Mouse (Mus musculus): Measurements from ENCODE around the gene Sardh. TPM values are rescaled to one million over a fixed set of nuclear protein-coding genes. Genes with fewer than 3 reads are reported as not detected.
A peak's percentile ranks its signal among the peaks of the same experiment; 100 is the strongest.

Gene Sardh
- 19.0 and 21.6 TPM in 2 replicates for polyA plus RNA-seq (2014; fragmentation: Nextera tagmentation; extraction: Ambion mirVana)

GRCm38 (mm10) chr2:27248211-27248610 is at the start of gene Sardh:
Gene Sardh (minus strand): TSS chr2:27248337.
- no peaks in the 10 kb centered on the region for H3K27me3 ChIP-seq (ENCODE audit: control insufficient read depth, insufficient read depth, low read length)
- H3K4me2 ChIP-seq (ENCODE audit: low read length) = peak within 1 kb of the TSS; percentile 66
- no peaks in the 10 kb centered on the region for H3K9me3 ChIP-seq (ENCODE audit: control insufficient read depth, low read length)
- no peak for ATAC-seq (ENCODE audit: insufficient number of reproducible peaks, insufficient read depth, low FRiP score, low read depth)
- WGBS = 88% methylated on average over 2 of the region's 2 CpGs
- H3K9ac ChIP-seq (ENCODE audit: low read length) = no peak within 1 kb of the TSS; the same call in 1 of the 2 replicates
- no peak within 1 kb of the TSS for H3K4me3 ChIP-seq (ENCODE audit: control insufficient read depth in 1 of 2, insufficient read depth in 1 of 2, low read depth in 1 of 2, low read length in 2 of 2)
- peak within 1 kb of the TSS; percentile 82 to 90 for H3K27ac ChIP-seq (replicated peaks in 1 of 2; ENCODE audit: control insufficient read depth in 1 of 2, insufficient read depth in 1 of 2, low read depth in 2 of 2, low read length in 2 of 2)
- H3K36me3 ChIP-seq (ENCODE audit: control insufficient read depth, insufficient read depth, low read length) = 0 out of 2 replicates have a peak, but pooled peaks cover 6% of the 10 kb centered on the region
- peaks cover 20 to 28% of the 10 kb centered on the region in 2 experiments for H3K4me1 ChIP-seq (ENCODE audit: control insufficient read depth in 2 of 2, insufficient read depth in 2 of 2, low read length in 2 of 2)

GRCm38 (mm10) chr2:27296656-27297406 is 48.7 kb upstream of the Sardh start:
- Histone ChIP-seq H3K9me3 (ENCODE audit: control insufficient read depth, low read length) (no peaks in the 10 kb centered on the region), H3K4me3 (ENCODE audit: control insufficient read depth in 1 of 2, insufficient read depth in 1 of 2, low read depth in 1 of 2, low read length in 2 of 2) (no peak overlapping the region), H3K27me3 (ENCODE audit: control insufficient read depth, insufficient read depth, low read length) (no peaks in the 10 kb centered on the region), H3K36me3 (ENCODE audit: control insufficient read depth, insufficient read depth, low read length) (0 out of 2 replicates have a peak, but pooled peaks cover under 1% of the 10 kb centered on the region), H3K4me2 (ENCODE audit: low read length) (no peak overlapping the region), H3K4me1 (ENCODE audit: control insufficient read depth in 2 of 2, insufficient read depth in 2 of 2, low read length in 2 of 2) (no peaks in the 10 kb centered on the region), H3K9ac (ENCODE audit: low read length) (no peak overlapping the region), H3K27ac (replicated peaks in 1 of 2; ENCODE audit: control insufficient read depth in 1 of 2, insufficient read depth in 1 of 2, low read depth in 2 of 2, low read length in 2 of 2) (no peak overlapping the region)
- WGBS = 79% methylated on average over 9 of the region's 9 CpGs
- no peak for ATAC-seq (ENCODE audit: insufficient number of reproducible peaks, insufficient read depth, low FRiP score, low read depth)

DNA sequence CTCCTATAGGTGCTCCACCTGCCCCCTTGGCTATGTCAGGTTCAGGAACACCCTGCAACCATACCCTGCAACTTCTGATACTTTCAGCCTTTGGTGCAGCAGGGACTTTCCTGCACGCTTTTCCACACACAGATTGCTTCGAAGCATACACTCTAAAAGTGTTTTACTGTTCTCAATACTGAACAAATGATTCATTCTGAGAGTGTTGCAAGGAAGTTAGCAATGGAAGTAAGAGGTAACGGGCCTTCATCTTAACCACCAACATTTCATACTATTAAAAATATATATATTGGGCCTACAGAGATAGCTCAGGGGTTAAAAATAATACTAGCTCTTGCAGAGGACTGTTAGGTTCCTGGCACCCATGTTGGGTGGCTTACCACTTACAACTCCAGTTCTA is 46.6 kb upstream of the Sardh start:
- ATAC-seq (ENCODE audit: insufficient number of reproducible peaks, insufficient read depth, low FRiP score, low read depth) = no peak
- no peaks in the 10 kb centered on the region for H3K4me1 ChIP-seq (ENCODE audit: control insufficient read depth in 2 of 2, insufficient read depth in 2 of 2, low read length in 2 of 2)
- no peak overlapping the region for H3K9ac ChIP-seq (ENCODE audit: low read length)
- H3K4me2 ChIP-seq (ENCODE audit: low read length) = no peak overlapping the region
- H3K9me3 ChIP-seq (ENCODE audit: control insufficient read depth, low read length) = no peaks in the 10 kb centered on the region
- H3K27ac ChIP-seq (replicated peaks in 1 of 2; ENCODE audit: control insufficient read depth in 1 of 2, insufficient read depth in 1 of 2, low read depth in 2 of 2, low read length in 2 of 2) = no peak overlapping the region
- no peaks in the 10 kb centered on the region for H3K27me3 ChIP-seq (ENCODE audit: control insufficient read depth, insufficient read depth, low read length)
- H3K36me3 ChIP-seq (ENCODE audit: control insufficient read depth, insufficient read depth, low read length) = peaks cover 13% of the 10 kb centered on the region
- 89% methylated on average over 3 of the region's 3 CpGs for WGBS
- H3K4me3 ChIP-seq (ENCODE audit: control insufficient read depth in 1 of 2, insufficient read depth in 1 of 2, low read depth in 1 of 2, low read length in 2 of 2) = no peak overlapping the region

DNA sequence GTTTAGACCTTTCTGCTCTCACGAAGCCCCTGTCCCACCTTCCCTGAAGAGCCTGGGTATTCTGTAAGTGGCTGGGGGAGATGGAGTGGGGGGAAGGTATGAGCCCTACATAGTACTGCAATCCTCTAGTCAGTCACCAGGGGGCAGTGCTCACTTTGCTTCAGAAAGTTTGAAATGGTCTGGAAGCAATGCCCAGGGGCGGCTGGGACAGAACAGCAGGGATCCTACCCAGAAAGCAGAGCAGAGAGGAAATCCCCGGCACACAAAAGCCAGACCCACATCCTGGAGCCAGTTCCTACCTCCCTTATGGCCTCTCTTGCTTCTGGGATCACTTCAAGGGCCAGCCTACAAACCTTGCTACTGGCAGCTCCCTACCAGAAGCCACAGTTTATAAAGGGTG is 40.9 kb upstream of the Sardh start:
- Histone ChIP-seq H3K27ac (replicated peaks in 1 of 2; ENCODE audit: control insufficient read depth in 1 of 2, insufficient read depth in 1 of 2, low read depth in 2 of 2, low read length in 2 of 2) (peak overlapping the region in 1 of 2 experiments; percentile 44; a peak in 1 of 4 replicates), H3K4me1 (ENCODE audit: control insufficient read depth in 2 of 2, insufficient read depth in 2 of 2, low read length in 2 of 2) (0 out of 4 replicates have a peak, but pooled peaks cover 0 to 2% of the 10 kb centered on the region in 2 experiments), H3K9me3 (ENCODE audit: control insufficient read depth, low read length) (no peaks in the 10 kb centered on the region), H3K27me3 (ENCODE audit: control insufficient read depth, insufficient read depth, low read length) (no peaks in the 10 kb centered on the region), H3K9ac (ENCODE audit: low read length) (0 out of 2 replicates have a peak overlapping the region, but pooled peaks have one; percentile 16), H3K4me2 (ENCODE audit: low read length) (no peak overlapping the region), H3K36me3 (ENCODE audit: control insufficient read depth, insufficient read depth, low read length) (peaks cover 18% of the 10 kb centered on the region), H3K4me3 (ENCODE audit: control insufficient read depth in 1 of 2, insufficient read depth in 1 of 2, low read depth in 1 of 2, low read length in 2 of 2) (no peak overlapping the region)
- 6% methylated on average over 3 of the region's 3 CpGs for WGBS
- ATAC-seq (ENCODE audit: insufficient number of reproducible peaks, insufficient read depth, low FRiP score, low read depth) = peak; percentile 32

DNA sequence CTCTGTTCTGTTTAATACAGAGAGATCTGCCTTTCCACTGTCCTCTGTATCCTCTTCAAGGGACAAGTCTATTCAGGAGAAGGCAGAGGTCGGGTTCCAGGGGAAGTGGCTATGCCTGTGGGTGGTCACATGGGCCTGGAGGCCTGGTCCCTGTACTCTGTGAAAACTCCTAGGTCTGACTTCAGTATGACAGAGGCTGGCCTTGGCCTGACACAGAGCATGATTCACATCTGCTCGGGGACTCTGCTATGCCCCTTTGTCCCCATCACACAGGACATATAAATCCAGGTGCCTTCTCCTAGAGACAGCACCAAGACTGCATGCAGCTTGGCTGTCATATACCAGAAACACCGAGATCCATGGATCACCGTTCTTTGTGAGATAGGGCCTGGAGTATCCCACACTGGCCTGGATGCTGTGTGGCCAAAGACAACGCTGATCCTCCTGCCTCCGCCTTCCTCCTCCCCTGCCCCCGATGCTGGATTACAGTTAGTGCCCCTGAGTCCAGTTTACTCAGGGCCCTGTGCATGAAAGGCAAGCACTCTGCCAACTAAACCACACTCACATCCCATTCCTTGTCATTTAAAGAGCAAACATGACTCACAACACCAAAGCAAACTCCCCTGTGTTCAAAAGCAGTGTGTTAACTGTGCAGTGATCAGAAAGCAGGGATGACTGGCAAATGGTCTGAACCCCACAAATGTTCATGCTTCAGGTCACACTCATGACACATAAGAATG is 39.0 kb upstream of the Sardh start:
- no peaks in the 10 kb centered on the region for H3K27me3 ChIP-seq (ENCODE audit: control insufficient read depth, insufficient read depth, low read length)
- ATAC-seq (ENCODE audit: insufficient number of reproducible peaks, insufficient read depth, low FRiP score, low read depth) = no peak
- 0 out of 4 replicates have a peak, but pooled peaks cover 0 to 2% of the 10 kb centered on the region in 2 experiments for H3K4me1 ChIP-seq (ENCODE audit: control insufficient read depth in 2 of 2, insufficient read depth in 2 of 2, low read length in 2 of 2)
- no peaks in the 10 kb centered on the region for H3K9me3 ChIP-seq (ENCODE audit: control insufficient read depth, low read length)
- H3K4me3 ChIP-seq (ENCODE audit: control insufficient read depth in 1 of 2, insufficient read depth in 1 of 2, low read depth in 1 of 2, low read length in 2 of 2) = no peak overlapping the region
- peaks cover 23% of the 10 kb centered on the region for H3K36me3 ChIP-seq (ENCODE audit: control insufficient read depth, insufficient read depth, low read length)
- H3K4me2 ChIP-seq (ENCODE audit: low read length) = no peak overlapping the region
- WGBS = 81% methylated on average over 7 of the region's 7 CpGs
- H3K27ac ChIP-seq (replicated peaks in 1 of 2; ENCODE audit: control insufficient read depth in 1 of 2, insufficient read depth in 1 of 2, low read depth in 2 of 2, low read length in 2 of 2) = no peak overlapping the region
- no peak overlapping the region for H3K9ac ChIP-seq (ENCODE audit: low read length)

DNA sequence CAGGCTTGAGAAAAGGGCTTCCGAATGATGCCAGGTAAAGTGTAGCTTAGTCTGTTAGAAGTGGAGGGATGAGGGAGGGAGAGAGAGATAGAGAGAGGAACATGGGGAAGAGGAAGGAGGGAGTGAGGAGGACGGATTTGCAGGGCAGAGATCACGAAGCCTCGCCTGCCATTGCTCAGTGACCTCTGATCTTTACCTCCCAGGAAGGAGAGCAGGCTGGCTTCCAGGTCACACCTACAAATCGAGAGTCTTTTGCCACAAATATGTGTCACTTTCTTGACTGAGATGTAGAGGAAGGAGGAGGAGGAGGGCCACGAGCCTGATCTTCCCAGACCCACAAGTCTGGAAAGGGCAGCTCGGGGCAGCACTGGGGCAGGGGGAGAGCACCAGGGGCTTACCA is 36.3 kb upstream of the Sardh start:
- no peak for ATAC-seq (ENCODE audit: insufficient number of reproducible peaks, insufficient read depth, low FRiP score, low read depth)
- Histone ChIP-seq H3K4me2 (ENCODE audit: low read length) (no peak overlapping the region), H3K9ac (ENCODE audit: low read length) (no peak overlapping the region), H3K9me3 (ENCODE audit: control insufficient read depth, low read length) (no peaks in the 10 kb centered on the region), H3K4me3 (ENCODE audit: control insufficient read depth in 1 of 2, insufficient read depth in 1 of 2, low read depth in 1 of 2, low read length in 2 of 2) (no peak overlapping the region), H3K27ac (replicated peaks in 1 of 2; ENCODE audit: control insufficient read depth in 1 of 2, insufficient read depth in 1 of 2, low read depth in 2 of 2, low read length in 2 of 2) (no peak overlapping the region), H3K36me3 (ENCODE audit: control insufficient read depth, insufficient read depth, low read length) (peaks cover 16% of the 10 kb centered on the region; the same call in 1 of the 2 replicates), H3K4me1 (ENCODE audit: control insufficient read depth in 2 of 2, insufficient read depth in 2 of 2, low read length in 2 of 2) (peaks cover 2 to 9% of the 10 kb centered on the region in 2 experiments; a peak in 2 of 4 replicates), H3K27me3 (ENCODE audit: control insufficient read depth, insufficient read depth, low read length) (no peaks in the 10 kb centered on the region)
- 63% methylated on average over 7 of the region's 7 CpGs for WGBS

DNA sequence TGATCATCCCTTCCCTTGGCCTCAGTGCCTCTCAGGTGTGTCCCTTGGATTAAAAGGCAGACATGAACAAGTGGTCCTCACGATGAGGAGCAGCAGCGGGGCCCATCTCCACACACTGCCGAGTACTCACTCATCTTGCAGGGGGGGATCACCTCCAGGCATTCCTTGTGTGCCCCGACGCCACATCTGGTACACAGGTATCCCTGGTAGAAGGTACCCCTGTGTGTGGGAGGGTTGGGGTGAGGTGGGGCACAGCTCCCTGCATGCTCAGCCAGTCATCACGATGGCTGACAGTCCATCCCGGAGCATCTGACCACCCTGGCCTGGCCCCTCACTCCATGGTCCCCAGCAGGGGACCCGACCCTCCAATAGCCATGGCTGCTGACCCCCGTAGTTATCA is 33.6 kb upstream of the Sardh start:
- 94% methylated on average over 9 of the region's 9 CpGs for WGBS
- no peak for ATAC-seq (ENCODE audit: insufficient number of reproducible peaks, insufficient read depth, low FRiP score, low read depth)

More for the DNA sequence above, 33.6 kb upstream of the Sardh start:
- no peak overlapping the region for H3K27ac ChIP-seq (replicated peaks in 1 of 2; ENCODE audit: control insufficient read depth in 1 of 2, insufficient read depth in 1 of 2, low read depth in 2 of 2, low read length in 2 of 2)
- no peaks in the 10 kb centered on the region for H3K27me3 ChIP-seq (ENCODE audit: control insufficient read depth, insufficient read depth, low read length)
- H3K4me1 ChIP-seq (ENCODE audit: control insufficient read depth in 2 of 2, insufficient read depth in 2 of 2, low read length in 2 of 2) = peaks cover 0 to 9% of the 10 kb centered on the region in 2 experiments; a peak in 2 of 4 replicates
- no peaks in the 10 kb centered on the region for H3K9me3 ChIP-seq (ENCODE audit: control insufficient read depth, low read length)
- no peak overlapping the region for H3K4me2 ChIP-seq (ENCODE audit: low read length)
- no peak overlapping the region for H3K4me3 ChIP-seq (ENCODE audit: control insufficient read depth in 1 of 2, insufficient read depth in 1 of 2, low read depth in 1 of 2, low read length in 2 of 2)
- H3K9ac ChIP-seq (ENCODE audit: low read length) = no peak overlapping the region
- peaks cover 28% of the 10 kb centered on the region; the same call in 1 of the 2 replicates for H3K36me3 ChIP-seq (ENCODE audit: control insufficient read depth, insufficient read depth, low read length)

Data from heart, embryonic 14.5 days (tissue).